In the genomic region with DNA sequence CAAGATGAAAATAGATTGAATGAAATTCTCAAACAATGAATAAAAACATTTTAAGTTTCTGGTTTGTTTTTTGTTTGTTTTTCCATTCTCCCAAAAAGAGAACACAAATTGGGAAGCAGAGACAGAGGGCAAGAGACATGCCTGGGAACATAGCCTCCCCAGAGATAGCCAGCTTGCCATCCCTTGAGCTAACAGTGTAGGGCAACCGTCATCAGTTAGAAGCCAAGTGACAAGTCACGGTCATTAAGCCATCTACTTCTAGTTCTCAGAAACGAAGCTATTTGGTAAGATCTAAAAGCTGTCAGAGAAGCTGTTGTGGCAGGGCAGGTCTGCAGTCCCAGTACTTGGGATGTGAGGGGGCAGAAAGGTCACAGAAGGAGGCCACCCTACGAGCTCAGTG, we compare ENCODE assay signal across 18 mouse cellular contexts. TPM values are rescaled to one million over a fixed set of nuclear protein-coding genes. Genes with fewer than 3 reads are reported as not detected.
A peak's percentile ranks its signal among the peaks of the same experiment; 100 is the strongest.
DNase-seq lines count a peak whose midpoint lies in the region; TF ChIP-seq lines count a peak whose summit lies in the region.
"Had no signal": no experiment of that assay in that cellular context is flagged by ENCODE, and none has a peak within 500 bp of the region (broad histone marks: within the 10 kb centered on the region; RNA-seq: fewer than 3 reads in every experiment).

No protein-coding gene starts in this region.

- DNase-seq in gastrocnemius, adult 2 months: no peak
- DNase-seq in gastrocnemius, adult 8-10 months (ENCODE audit: low spot score in 2 of 2): no peak
- no peak for DNase-seq in thymus, adult 2 months
- DNase-seq in thymus, postnatal 0 days (ENCODE audit: low spot score): no peak
- DNase-seq in lung, postnatal 4 days: no peak
- DNase-seq in cerebellum, postnatal 14 days: no peak
- DNase-seq: adrenal gland, postnatal 25 days; cerebellum, adult 11 months; cerebellum, adult 18-20 months; cerebellum, adult 8-10 months; cerebellum, adult 9-11 months; cerebellum, postnatal 25 days; forebrain, postnatal 0 days had no signal

- 72% methylated on average over 4 of the region's 4 CpGs for WGBS in thymus, adult 2 months

- no peaks in the 10 kb centered on the region for H3K27me3 ChIP-seq in thymus, adult 2 months (ENCODE audit: control insufficient read depth, insufficient read depth, low read length)
- H3K27me3 ChIP-seq: embryonic facial prominence, embryonic 12.5 days; forebrain, embryonic 13.5 days; forebrain, embryonic 15.5 days had no signal

- no peak overlapping the region for H3K4me3 ChIP-seq in gastrocnemius, adult 2 months
- H3K4me3 ChIP-seq in thymus, adult 2 months (ENCODE audit: control insufficient read depth, insufficient read depth, low read length): no peak overlapping the region
- H3K4me3 ChIP-seq in brown adipose tissue, adult 24 weeks (ENCODE audit: insufficient read depth, low read depth, low read length): no peak overlapping the region
- H3K4me3 ChIP-seq: embryonic facial prominence, embryonic 10.5 days; embryonic facial prominence, embryonic 12.5 days; forebrain, embryonic 13.5 days; forebrain, embryonic 15.5 days had no signal

- intact Hi-C loops in gastrocnemius, adult 2 months (cut with DNase I): no loop called here

- peaks cover 21% of the 10 kb centered on the region for H3K4me1 ChIP-seq in thymus, adult 2 months (replicated peaks; ENCODE audit: control insufficient read depth, insufficient read depth, low read length)
- peaks cover 38% of the 10 kb centered on the region for H3K4me1 ChIP-seq in brown adipose tissue, adult 24 weeks (ENCODE audit: control insufficient read depth, insufficient read depth, insufficient read length, low read length)
- H3K4me1 ChIP-seq: forebrain, embryonic 13.5 days had no signal

- peak overlapping the region; percentile 66 for H3K27ac ChIP-seq in gastrocnemius, adult 2 months
- H3K27ac ChIP-seq in thymus, adult 2 months (ENCODE audit: control insufficient read depth, insufficient read depth, low read length): peak overlapping the region; percentile 85
- peak overlapping the region; percentile 81 for H3K27ac ChIP-seq in brown adipose tissue, adult 24 weeks (replicated peaks; ENCODE audit: low read depth, low read length)
- H3K27ac ChIP-seq: embryonic facial prominence, embryonic 10.5 days; embryonic facial prominence, embryonic 12.5 days; forebrain, embryonic 13.5 days; forebrain, embryonic 15.5 days had no signal

- TF ChIP-seq POLR2A in thymus, adult 2 months (IDR thresholded peaks at IDR 0.05; ENCODE audit: control insufficient read depth, extremely low read depth, insufficient read depth, low read length, poor library complexity): no peak

- H3K36me3 ChIP-seq in thymus, adult 2 months (ENCODE audit: control insufficient read depth, insufficient read depth, low read length): no peaks in the 10 kb centered on the region
- H3K36me3 ChIP-seq: embryonic facial prominence, embryonic 10.5 days; embryonic facial prominence, embryonic 12.5 days; forebrain, embryonic 15.5 days had no signal

- TF ChIP-seq CTCF in gastrocnemius, adult 2 months (IDR thresholded peaks at IDR 0.05): no peak
- TF ChIP-seq CTCF in thymus, adult 2 months (IDR thresholded peaks at IDR 0.05; ENCODE audit: borderline replicate concordance, control insufficient read depth, extremely low read depth, insufficient read depth, low read length, poor library complexity): no peak

RNA-seq across cellular contexts. Expression of a gene that starts 44.8 kb away (rescaled TPM):
- 10 to 100 TPM; 20.1 to 28.1 TPM for total RNA-seq in gastrocnemius, adult 2 months (2021)
- total RNA-seq in gastrocnemius, adult 8-10 months (2022): 10 to 100 TPM; 17.2 to 23.0 (median 20.2) TPM
- polyA plus RNA-seq in thymus, adult 2 months (2012; rRNA removed): 25.7 and 30.3 TPM in 2 replicates
- 54.3 and 84.8 TPM in 2 replicates for polyA plus RNA-seq in thymus, postnatal 0 days (2015; fragmentation: Nextera tagmentation; extraction: Ambion mirVana)
- 27.9 and 42.7 TPM in 2 replicates for polyA plus RNA-seq in brown adipose tissue, adult 24 weeks (2012; ENCODE audit: insufficient read depth, insufficient read length, missing spikeins)
